Mouse (Mus musculus): Measurements from ENCODE around the gene D10Jhu81e.

GRCm38 (mm10) chr10:78161096-78161495, 8.5 kb downstream of the D10Jhu81e start:
- TF ChIP-seq TAL1 (IDR thresholded peaks at IDR 0.05; ENCODE audit: low read length) (no peak), GATA1 (IDR thresholded peaks at IDR 0.05; ENCODE audit: low read length) (no peak)
